Mouse (Mus musculus): ENCODE data around the gene 1700003E16Rik. TPM values are rescaled to one million over a fixed set of nuclear protein-coding genes. Genes with fewer than 3 reads are reported as not detected.

The 1700003E16Rik gene
- polyA plus RNA-seq, 2 experiments: 0.21 to 1.9 TPM

DNA sequence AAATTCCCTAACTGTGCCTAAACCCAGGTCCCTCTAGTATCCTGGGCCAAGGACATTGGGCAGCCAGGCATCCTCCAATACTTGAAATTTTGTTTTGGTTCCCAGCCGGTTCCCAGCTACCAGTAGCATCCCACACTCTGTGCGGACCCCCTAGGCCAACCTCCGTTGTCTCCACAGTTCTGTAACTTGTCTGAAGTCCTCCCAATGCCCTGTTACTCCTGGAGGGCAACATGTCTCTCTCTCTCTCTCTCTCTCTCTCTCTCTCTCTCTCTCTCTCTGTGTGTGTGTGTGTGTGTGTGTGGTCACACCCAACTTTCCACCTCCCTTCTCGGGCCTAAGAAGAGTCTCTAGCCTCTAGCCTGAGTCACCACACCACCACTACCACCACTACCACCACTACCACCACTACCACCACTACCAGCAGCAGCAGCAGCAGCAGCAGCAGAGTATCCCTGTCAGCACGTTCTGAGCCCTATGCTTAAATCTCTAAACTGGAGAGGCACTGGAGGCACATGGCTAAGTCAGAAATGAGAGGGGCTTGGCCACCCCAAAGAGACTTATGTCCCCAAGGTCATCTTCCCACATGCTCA is 19.8 kb upstream of the 1700003E16Rik start:
- Histone ChIP-seq H3K4me1 (ENCODE audit: control insufficient read depth, insufficient read depth, low read length) (peaks cover 35% of the 10 kb centered on the region), H3K27me3 (ENCODE audit: control insufficient read depth, insufficient read depth, low read length) (no peaks in the 10 kb centered on the region), H3K27ac (replicated peaks; ENCODE audit: low read depth, low read length) (peak overlapping the region; percentile 100), H3K9ac (ENCODE audit: low read depth, low read length, severe bottlenecking) (peak overlapping the region; percentile 90), H3K36me3 (ENCODE audit: control insufficient read depth, insufficient read depth, low read length) (peaks cover 3% of the 10 kb centered on the region), H3K4me2 (replicated peaks; ENCODE audit: low read depth, low read length, severe bottlenecking) (peak overlapping the region; percentile 90), H3K9me3 (ENCODE audit: control insufficient read depth, low read length) (no peaks in the 10 kb centered on the region), H3K4me3 (replicated peaks; ENCODE audit: low read length) (peak overlapping the region; percentile 61)
- DNase-seq (ENCODE audit: low spot score) (no peak), ATAC-seq (ENCODE audit: low FRiP score, low read depth) (no peak)
- TF ChIP-seq POLR2A (IDR thresholded peaks at IDR 0.05; ENCODE audit: borderline replicate concordance, extremely low read depth, insufficient read depth, insufficient read length): no peak
- WGBS: 7% methylated on average over 5 of the region's 5 CpGs

DNA sequence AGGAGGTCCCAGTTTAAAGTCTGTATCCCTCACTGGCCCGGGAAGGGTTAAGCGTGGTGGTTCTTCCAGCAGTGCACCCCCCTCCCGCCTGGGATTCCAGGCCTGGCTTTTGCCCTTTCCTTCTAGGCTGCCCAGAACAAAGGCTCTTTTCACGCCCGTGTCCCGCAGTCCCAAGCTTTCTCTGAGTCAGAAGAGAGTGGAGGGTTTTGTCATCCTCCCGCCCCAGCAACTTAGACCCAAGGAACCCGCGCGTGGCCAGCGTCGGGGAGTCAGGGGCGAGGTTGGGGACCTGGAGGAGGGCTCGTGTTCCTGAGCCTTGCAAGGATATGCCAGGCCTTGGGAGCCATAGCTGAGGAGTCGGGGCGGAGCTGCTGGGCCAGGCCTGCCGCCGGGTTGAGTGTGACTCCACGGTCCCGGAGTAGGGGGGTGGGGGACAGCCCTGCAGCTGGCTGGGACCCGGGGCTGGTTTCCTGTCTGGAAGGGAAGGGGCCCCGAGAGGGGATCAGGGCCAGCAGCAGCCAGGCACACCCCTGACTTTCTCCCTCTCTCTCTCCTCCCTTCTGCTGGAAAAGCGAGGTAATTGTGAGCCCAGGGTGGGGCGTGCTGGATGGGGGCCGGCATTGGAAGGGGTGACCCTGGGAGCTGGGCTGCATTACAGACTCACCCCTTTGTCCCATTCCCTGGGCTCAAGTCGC is 19.2 kb upstream of the 1700003E16Rik start:
- peaks cover 3% of the 10 kb centered on the region for H3K36me3 ChIP-seq (ENCODE audit: control insufficient read depth, insufficient read depth, low read length)
- peak overlapping the region; percentile 100 for H3K27ac ChIP-seq (replicated peaks; ENCODE audit: low read depth, low read length)
- H3K27me3 ChIP-seq (ENCODE audit: control insufficient read depth, insufficient read depth, low read length): no peaks in the 10 kb centered on the region
- peak overlapping the region; percentile 61 for H3K4me3 ChIP-seq (replicated peaks; ENCODE audit: low read length)
- ATAC-seq (ENCODE audit: low FRiP score, low read depth) (peak; percentile 88), DNase-seq (ENCODE audit: low spot score) (peak; percentile 89)
- WGBS: under 1% methylated on average over 21 of the region's 26 CpGs
- H3K4me1 ChIP-seq (ENCODE audit: control insufficient read depth, insufficient read depth, low read length): peaks cover 41% of the 10 kb centered on the region
- H3K9ac ChIP-seq (ENCODE audit: low read depth, low read length, severe bottlenecking): peak overlapping the region; percentile 90
- H3K4me2 ChIP-seq (replicated peaks; ENCODE audit: low read depth, low read length, severe bottlenecking): peak overlapping the region; percentile 90
- H3K9me3 ChIP-seq (ENCODE audit: control insufficient read depth, low read length): no peaks in the 10 kb centered on the region
- peak; percentile 80; the same call in 1 of the 2 replicates for TF ChIP-seq POLR2A (IDR thresholded peaks at IDR 0.05; ENCODE audit: borderline replicate concordance, extremely low read depth, insufficient read depth, insufficient read length)

DNA sequence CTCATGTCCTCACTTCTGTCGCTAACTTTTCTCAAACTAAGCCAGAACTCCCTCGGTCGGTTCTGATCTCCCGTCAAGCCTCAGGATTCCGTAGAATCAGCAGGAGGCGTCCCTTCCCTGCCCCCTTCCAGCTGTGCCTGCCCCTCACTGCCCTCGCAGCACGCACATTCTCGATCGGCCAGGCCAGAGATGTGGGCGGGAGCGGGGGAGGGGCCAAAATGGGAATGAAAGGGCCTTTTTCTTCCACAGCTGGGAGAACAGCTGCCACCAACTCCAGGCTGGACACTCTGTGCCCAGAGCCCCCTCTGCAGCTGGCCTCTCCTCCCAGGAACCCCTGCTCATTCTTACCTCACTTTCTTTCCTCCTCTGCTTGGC is 18.6 kb upstream of the 1700003E16Rik start:
- H3K36me3 ChIP-seq (ENCODE audit: control insufficient read depth, insufficient read depth, low read length): peaks cover 6% of the 10 kb centered on the region
- no peaks in the 10 kb centered on the region for H3K9me3 ChIP-seq (ENCODE audit: control insufficient read depth, low read length)
- H3K4me1 ChIP-seq (ENCODE audit: control insufficient read depth, insufficient read depth, low read length): peaks cover 46% of the 10 kb centered on the region
- WGBS: 0% methylated on average over 12 of the region's 12 CpGs
- H3K27ac ChIP-seq (replicated peaks; ENCODE audit: low read depth, low read length): peak overlapping the region; percentile 100
- no peak for TF ChIP-seq POLR2A (IDR thresholded peaks at IDR 0.05; ENCODE audit: borderline replicate concordance, extremely low read depth, insufficient read depth, insufficient read length)
- peak overlapping the region; percentile 61 for H3K4me3 ChIP-seq (replicated peaks; ENCODE audit: low read length)
- peak overlapping the region; percentile 90 for H3K9ac ChIP-seq (ENCODE audit: low read depth, low read length, severe bottlenecking)
- peak; percentile 90 for DNase-seq (ENCODE audit: low spot score)
- H3K27me3 ChIP-seq (ENCODE audit: control insufficient read depth, insufficient read depth, low read length): no peaks in the 10 kb centered on the region
- ATAC-seq (ENCODE audit: low FRiP score, low read depth): peak; percentile 86
- H3K4me2 ChIP-seq (replicated peaks; ENCODE audit: low read depth, low read length, severe bottlenecking): peak overlapping the region; percentile 90

DNA sequence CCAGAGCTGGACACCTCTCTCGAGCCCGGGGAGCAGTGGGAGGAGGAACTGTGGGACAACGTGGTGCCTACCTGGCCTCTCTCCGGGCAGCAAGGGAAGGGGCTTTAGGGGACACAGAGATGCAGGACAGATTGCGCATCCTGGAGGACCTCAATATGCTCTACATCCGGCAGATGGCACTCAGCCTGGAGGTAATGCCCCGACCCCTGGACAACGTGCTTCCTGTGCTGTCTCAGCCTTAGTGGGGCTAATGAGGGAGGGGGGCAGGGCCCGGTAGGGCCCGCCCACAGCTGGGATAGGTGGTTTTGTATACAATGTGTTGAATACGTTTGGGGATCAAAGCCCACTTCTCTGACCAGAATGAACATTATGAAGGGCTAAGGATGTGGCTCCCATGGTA is 18.1 kb upstream of the 1700003E16Rik start:
- H3K9me3 ChIP-seq (ENCODE audit: control insufficient read depth, low read length): no peaks in the 10 kb centered on the region
- TF ChIP-seq POLR2A (IDR thresholded peaks at IDR 0.05; ENCODE audit: borderline replicate concordance, extremely low read depth, insufficient read depth, insufficient read length): no peak
- peaks cover 6% of the 10 kb centered on the region for H3K36me3 ChIP-seq (ENCODE audit: control insufficient read depth, insufficient read depth, low read length)
- peak overlapping the region; percentile 61 for H3K4me3 ChIP-seq (replicated peaks; ENCODE audit: low read length)
- H3K27me3 ChIP-seq (ENCODE audit: control insufficient read depth, insufficient read depth, low read length): no peaks in the 10 kb centered on the region
- H3K4me2 ChIP-seq (replicated peaks; ENCODE audit: low read depth, low read length, severe bottlenecking): peak overlapping the region; percentile 90
- ATAC-seq (ENCODE audit: low FRiP score, low read depth): peak; percentile 23; the same call in 1 of the 2 replicates
- peaks cover 50% of the 10 kb centered on the region for H3K4me1 ChIP-seq (ENCODE audit: control insufficient read depth, insufficient read depth, low read length)
- peak overlapping the region; percentile 90 for H3K9ac ChIP-seq (ENCODE audit: low read depth, low read length, severe bottlenecking)
- peak overlapping the region; percentile 100 for H3K27ac ChIP-seq (replicated peaks; ENCODE audit: low read depth, low read length)
- peak; percentile 55 for DNase-seq (ENCODE audit: low spot score)
- under 1% methylated on average over 11 of the region's 11 CpGs for WGBS

DNA sequence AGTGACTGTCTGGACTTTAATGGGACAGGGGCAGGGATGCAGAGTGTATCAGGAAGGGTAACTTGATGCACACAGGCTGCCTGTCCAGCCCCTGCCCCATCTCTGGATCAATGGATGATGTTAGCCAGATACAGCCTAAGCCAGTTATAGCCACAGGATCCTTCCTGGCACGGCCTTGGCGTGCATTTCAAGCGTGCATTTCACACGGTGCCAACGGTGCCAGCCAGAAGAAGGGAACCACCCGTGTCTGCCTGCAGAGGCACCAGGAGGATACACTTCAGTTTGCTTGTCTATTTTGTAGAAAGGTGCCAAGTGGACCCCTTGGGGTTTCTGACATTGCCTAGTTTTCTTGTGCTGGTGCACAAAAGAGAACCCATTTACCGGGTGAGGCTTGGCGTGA is 16.2 kb upstream of the 1700003E16Rik start:
- Histone ChIP-seq H3K27me3 (ENCODE audit: control insufficient read depth, insufficient read depth, low read length) (no peaks in the 10 kb centered on the region), H3K4me2 (replicated peaks; ENCODE audit: low read depth, low read length, severe bottlenecking) (0 out of 2 replicates have a peak overlapping the region, but pooled peaks have one; percentile 90), H3K9ac (ENCODE audit: low read depth, low read length, severe bottlenecking) (no peak overlapping the region), H3K4me3 (replicated peaks; ENCODE audit: low read length) (no peak overlapping the region), H3K27ac (replicated peaks; ENCODE audit: low read depth, low read length) (no peak overlapping the region), H3K4me1 (ENCODE audit: control insufficient read depth, insufficient read depth, low read length) (peaks cover 46% of the 10 kb centered on the region), H3K36me3 (ENCODE audit: control insufficient read depth, insufficient read depth, low read length) (peaks cover 11% of the 10 kb centered on the region), H3K9me3 (ENCODE audit: control insufficient read depth, low read length) (no peaks in the 10 kb centered on the region)
- no peak for DNase-seq (ENCODE audit: low spot score)
- 86% methylated on average over 8 of the region's 8 CpGs for WGBS
- ATAC-seq (ENCODE audit: low FRiP score, low read depth): no peak
- no peak for TF ChIP-seq POLR2A (IDR thresholded peaks at IDR 0.05; ENCODE audit: borderline replicate concordance, extremely low read depth, insufficient read depth, insufficient read length)

Data from limb, embryonic 14.5 days (tissue).